8 mouse cellular contexts compared by ENCODE assay signal in the genomic region with DNA sequence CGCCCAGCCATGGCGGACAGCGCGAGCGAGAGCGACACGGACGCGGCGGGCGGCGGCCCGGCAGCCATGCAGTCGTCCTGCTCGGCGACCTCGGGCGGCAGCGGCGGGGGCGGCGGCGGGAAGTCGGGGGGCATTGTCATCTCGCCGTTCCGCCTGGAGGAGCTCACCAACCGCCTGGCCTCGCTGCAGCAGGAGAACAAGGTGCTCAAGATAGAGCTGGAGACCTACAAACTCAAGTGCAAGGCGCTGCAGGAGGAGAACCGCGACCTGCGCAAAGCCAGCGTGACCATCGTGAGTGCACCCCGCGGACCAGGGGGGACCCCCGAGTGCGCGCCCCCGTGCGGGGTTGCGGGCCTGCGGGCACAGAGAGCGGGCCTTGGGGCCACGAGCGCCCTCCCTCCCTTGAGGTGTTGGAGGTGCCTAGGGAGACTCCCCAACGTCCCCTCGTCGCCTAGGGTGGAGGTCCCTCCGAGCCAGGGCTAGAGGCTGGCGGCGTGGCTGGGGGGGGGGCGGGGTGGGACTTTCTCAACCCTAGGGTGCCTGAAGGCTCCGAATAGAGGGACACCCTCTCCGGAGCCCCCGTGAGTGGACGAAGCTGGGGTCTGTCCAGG. TPM values are rescaled to one million over a fixed set of nuclear protein-coding genes. Genes with fewer than 3 reads are reported as not detected.
DNase-seq lines count a peak whose midpoint lies in the region; ATAC-seq and TF ChIP-seq lines count a peak whose summit lies in the region.

No protein-coding gene starts in this region.

- H3K27me3 ChIP-seq in liver, embryonic 15.5 days: no peaks in the 10 kb centered on the region

- H3K4me3 ChIP-seq in left cerebral cortex, adult 2 months: peak overlapping the region; percentile 98
- peak overlapping the region; percentile 93 for H3K4me3 ChIP-seq in liver, embryonic 15.5 days (replicated peaks)

- peak; percentile 6; the same call in 1 of the 2 replicates for ATAC-seq in liver, embryonic 15.5 days (ENCODE audit: insufficient read depth)

- H3K4me1 ChIP-seq in liver, embryonic 15.5 days (replicated peaks): peaks cover 59% of the 10 kb centered on the region

- under 1% methylated on average over 58 of the region's 58 CpGs for WGBS in liver, embryonic 15.5 days (ENCODE audit: insufficient replicate concordance)

- peaks cover 12% of the 10 kb centered on the region for H3K36me3 ChIP-seq in liver, embryonic 15.5 days (replicated peaks)

- H3K27ac ChIP-seq in left cerebral cortex, adult 2 months: peak overlapping the region; percentile 94
- H3K27ac ChIP-seq in liver, embryonic 15.5 days (replicated peaks): peak overlapping the region; percentile 83

- H3K4me2 ChIP-seq in liver, embryonic 15.5 days: peak overlapping the region; percentile 96

- DNase-seq in left cerebral cortex, adult 2 months (ENCODE audit: extremely low spot score in 1 of 2, low spot score in 2 of 2): peak; percentile 52 to 55
- no peak for DNase-seq in left cerebral cortex, postnatal 36 days (ENCODE audit: low spot score in 2 of 2)
- peak; percentile 35 for DNase-seq in brain, adult 2 months (ENCODE audit: low read depth, low spot score)
- peak; percentile 40 to 43 for DNase-seq in frontal cortex, postnatal 10 days (ENCODE audit: low spot score in 2 of 2)
- peak; percentile 50 for DNase-seq in kidney, adult 18-20 months
- peak; percentile 29 for DNase-seq in ovary, postnatal 14 days (ENCODE audit: low spot score)
- DNase-seq in natural killer cell, adult 2 months (ENCODE audit: low spot score in 2 of 2): no peak

- peak overlapping the region; percentile 86 for H3K9ac ChIP-seq in liver, embryonic 15.5 days

- intact Hi-C loops in left cerebral cortex, adult 2 months (cut with DNase I): loop anchor here (1.0 to 5.0 kb wide), 3 partner anchors 65 to 200 kb away; no protein-coding TSS in a partner anchor
- intact Hi-C loops in left cerebral cortex, postnatal 36 days (cut with DNase I): loop anchor here (5.0 to 10.0 kb wide), 5 partner anchors 40 to 197 kb away; no protein-coding TSS in a partner anchor

- H3K9me3 ChIP-seq in liver, embryonic 15.5 days (replicated peaks): no peaks in the 10 kb centered on the region

- TF ChIP-seq CTCF in left cerebral cortex, adult 2 months (IDR thresholded peaks at IDR 0.05): no peak

RNA-seq across cellular contexts. Expression of gene Ccdc6, which starts 0.5 kb away (rescaled TPM):
- 10 to 100 TPM; 51.1 to 64.8 TPM for total RNA-seq in left cerebral cortex, adult 2 months (2021)
- 10 to 100 TPM; 43.4 to 58.7 TPM for total RNA-seq in left cerebral cortex, postnatal 36 days (2021)
- polyA plus RNA-seq in liver, embryonic 15.5 days (2015; fragmentation: Nextera tagmentation; extraction: Ambion mirVana): 7.0 and 7.5 TPM in 2 replicates

Comparison
In these comparisons a context has a peak if more than half of its experiments do, and no peak if none do; other contexts are left out.
1. DNase-seq: peak in left cerebral cortex, adult 2 months (2 of 2), brain, adult 2 months (single experiment), frontal cortex, postnatal 10 days (2 of 2), kidney, adult 18-20 months (single experiment) and ovary, postnatal 14 days (single experiment); none in left cerebral cortex, postnatal 36 days (0 of 2) and natural killer cell, adult 2 months (0 of 2).